Mouse (Mus musculus) heart, embryonic 14.5 days (tissue): ENCODE data around the gene Hmgcll1. TPM values are rescaled to one million over a fixed set of nuclear protein-coding genes. Genes with fewer than 3 reads are reported as not detected.

ENCODE experiments used
- ATAC-seq: fragments of 200-750 bp; cut with Nextera tagmentation; 2 replicates; pipeline ENCODE4 v1.8.0; 2017; ENCODE audit warnings: low read depth, moderate TSS enrichment; ENCODE audit not compliant: insufficient number of reproducible peaks, insufficient read depth, low FRiP score
- H3K27ac ChIP-seq, 2 experiments: fragments of 200-500 bp in 1 of 2; fragments of 300-500 bp in 1 of 2; sonication (generic) in 1 of 2; replicated peaks in 1 of 2; 2 replicates each; pipeline ENCODE4 v1.5.1; 2012 to 2014; ENCODE audit warnings: low read depth in 2 of 2, low read length in 2 of 2, control low read depth in 1 of 2, mild to moderate bottlenecking in 1 of 2, mixed read lengths in 1 of 2; ENCODE audit not compliant: control insufficient read depth in 1 of 2, insufficient read depth in 1 of 2
- H3K27me3 ChIP-seq: fragments of 300-500 bp; sonication (generic); 2 replicates; pipeline ENCODE4 v1.6.1; 2014; ENCODE audit warnings: mild to moderate bottlenecking, low read length, control low read depth; ENCODE audit not compliant: control insufficient read depth, insufficient read depth
- H3K36me3 ChIP-seq: fragments of 300-500 bp; sonication (generic); 2 replicates; pipeline ENCODE4 v1.6.1; 2014; ENCODE audit warnings: mild to moderate bottlenecking, control low read depth, low read length, mixed read lengths; ENCODE audit not compliant: control insufficient read depth, insufficient read depth
- H3K4me1 ChIP-seq, 2 experiments: fragments of 200-500 bp in 1 of 2; fragments of 300-500 bp in 1 of 2; sonication (generic) in 1 of 2; 2 replicates each; pipeline ENCODE4 v1.6.1; 2012 to 2014; ENCODE audit warnings: low read length in 2 of 2, control low read depth in 1 of 2, mixed read lengths in 1 of 2; ENCODE audit not compliant: control insufficient read depth in 2 of 2, insufficient read depth in 2 of 2
- H3K4me2 ChIP-seq: fragments of 300-500 bp; sonication (generic); 2 replicates; pipeline ENCODE4 v1.6.1; 2014; ENCODE audit warnings: mild to moderate bottlenecking, low read length
- H3K4me3 ChIP-seq, 2 experiments: fragments of 200-500 bp in 1 of 2; fragments of 300-500 bp in 1 of 2; sonication (generic) in 1 of 2; 2 replicates each; pipeline ENCODE4 v1.5.1; 2012 to 2014; ENCODE audit warnings: low read length in 2 of 2, mild to moderate bottlenecking in 2 of 2, control low read depth in 1 of 2, low read depth in 1 of 2, moderate library complexity in 1 of 2; ENCODE audit not compliant: control insufficient read depth in 1 of 2, insufficient read depth in 1 of 2
- H3K9ac ChIP-seq: fragments of 300-500 bp; sonication (generic); 2 replicates; pipeline ENCODE4 v1.6.1; 2014; ENCODE audit warnings: mild to moderate bottlenecking, low read length
- H3K9me3 ChIP-seq: fragments of 300-500 bp; sonication (generic); 2 replicates; pipeline ENCODE4 v1.6.1; 2016; ENCODE audit warnings: low read length, control low read depth; ENCODE audit not compliant: control insufficient read depth
- WGBS: fragments of 180-500 bp; shearing (Covaris S2); extraction: QIAGEN DNeasy Blood & Tissue Kit; methylation state at CpG from one replicate; pipeline ENCODE4 v1.1.7; 2014; 5-methylcytosine and 5-hydroxymethylcytosine counted together
- polyA plus RNA-seq: library from polyadenylated mRNA; unstranded; fragments of >200 nt; fragmentation: Nextera tagmentation; extraction: Ambion mirVana; gene quantifications from 2 replicates; pipeline ENCODE4 v1.2.1, GENCODE M21; 2014

Hmgcll1 gene
- polyA plus RNA-seq, 1 experiment from 2014 or later = 2.2 TPM

DNA sequence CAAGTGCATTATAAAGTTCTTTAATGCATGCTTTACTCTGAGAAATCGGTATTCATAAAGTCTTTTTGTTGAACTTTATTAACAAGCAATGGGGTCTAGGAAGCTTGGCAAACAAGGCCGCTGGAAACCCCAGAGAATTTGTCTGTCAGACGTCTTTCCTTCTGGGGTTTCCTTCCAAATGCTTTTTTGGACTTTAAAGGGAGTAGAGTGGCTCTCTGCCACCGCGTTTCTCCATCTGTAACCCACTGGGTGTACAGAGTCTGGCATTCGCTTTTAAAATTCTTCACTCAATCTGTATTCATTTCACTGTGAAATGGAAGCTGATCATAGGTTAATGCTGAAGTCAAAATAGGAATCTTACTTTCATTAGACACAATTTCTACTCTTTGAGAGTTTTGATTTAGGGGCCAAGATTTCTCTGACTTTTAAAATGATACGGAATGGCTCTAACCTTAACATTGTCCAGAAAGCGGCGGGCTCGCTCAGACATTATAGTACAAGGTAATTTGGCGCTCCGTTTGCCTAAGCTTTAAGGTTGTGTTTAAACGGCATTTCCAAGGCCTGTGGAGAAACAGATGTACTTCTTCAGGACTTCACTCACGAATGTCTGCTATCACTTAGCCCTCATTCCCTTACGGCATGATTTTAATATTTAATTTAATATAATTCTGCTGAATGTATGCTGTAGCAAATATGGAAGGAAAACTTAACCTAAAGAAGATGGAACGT lies 15.0 kb downstream of the Hmgcll1 start:
- Histone ChIP-seq H3K4me3 (no peak overlapping the region), H3K27me3 (no peaks in the 10 kb centered on the region), H3K27ac (no peak overlapping the region), H3K4me1 (peaks cover 0 to 3% of the 10 kb centered on the region in 2 experiments; a peak in 1 of 4 replicates), H3K9ac (no peak overlapping the region), H3K9me3 (no peaks in the 10 kb centered on the region), H3K36me3 (no peaks in the 10 kb centered on the region), H3K4me2 (no peak overlapping the region)
- WGBS = 84% methylated on average over 16 of the region's 16 CpGs
- no peak for ATAC-seq

DNA sequence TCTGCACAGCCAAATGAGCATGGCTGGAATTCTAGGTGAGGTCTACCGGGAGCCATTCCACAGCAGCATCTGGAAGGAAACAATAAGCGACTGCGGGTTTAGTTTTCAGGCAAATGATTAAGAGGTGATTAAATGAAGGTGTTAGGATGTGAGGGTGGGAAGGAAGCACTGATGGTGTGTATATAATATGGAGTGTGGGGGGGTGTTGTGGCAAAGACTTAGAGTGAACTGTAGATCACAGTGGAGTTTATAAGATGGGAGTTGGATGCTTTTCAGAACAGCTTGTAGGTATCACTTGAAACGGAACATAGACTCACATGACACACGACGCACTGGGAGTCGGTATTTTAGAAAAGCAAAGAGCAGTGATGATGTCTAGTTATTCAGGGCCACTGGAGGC lies 20.4 kb downstream of the Hmgcll1 start:
- no peak for ATAC-seq
- no peaks in the 10 kb centered on the region for H3K36me3 ChIP-seq
- no peak overlapping the region for H3K4me3 ChIP-seq

GRCm38 (mm10) chr9:76038327-76039103 lies 23.9 kb downstream of the Hmgcll1 start:
- H3K4me1 ChIP-seq = no peaks in the 10 kb centered on the region
- no peak overlapping the region for H3K27ac ChIP-seq
- WGBS = 70% methylated on average over 9 of the region's 9 CpGs
- H3K36me3 ChIP-seq = no peaks in the 10 kb centered on the region
- no peak overlapping the region for H3K9ac ChIP-seq
- no peaks in the 10 kb centered on the region for H3K27me3 ChIP-seq
- H3K4me3 ChIP-seq = no peak overlapping the region
- H3K4me2 ChIP-seq = no peak overlapping the region
- ATAC-seq = no peak
- no peaks in the 10 kb centered on the region for H3K9me3 ChIP-seq

More for the DNA sequence above, 20.4 kb downstream of the Hmgcll1 start:
- Histone ChIP-seq H3K9me3 (no peaks in the 10 kb centered on the region), H3K4me2 (no peak overlapping the region), H3K27me3 (no peaks in the 10 kb centered on the region), H3K27ac (no peak overlapping the region), H3K4me1 (no peaks in the 10 kb centered on the region), H3K9ac (no peak overlapping the region)
- 81% methylated on average over 7 of the region's 7 CpGs for WGBS

DNA sequence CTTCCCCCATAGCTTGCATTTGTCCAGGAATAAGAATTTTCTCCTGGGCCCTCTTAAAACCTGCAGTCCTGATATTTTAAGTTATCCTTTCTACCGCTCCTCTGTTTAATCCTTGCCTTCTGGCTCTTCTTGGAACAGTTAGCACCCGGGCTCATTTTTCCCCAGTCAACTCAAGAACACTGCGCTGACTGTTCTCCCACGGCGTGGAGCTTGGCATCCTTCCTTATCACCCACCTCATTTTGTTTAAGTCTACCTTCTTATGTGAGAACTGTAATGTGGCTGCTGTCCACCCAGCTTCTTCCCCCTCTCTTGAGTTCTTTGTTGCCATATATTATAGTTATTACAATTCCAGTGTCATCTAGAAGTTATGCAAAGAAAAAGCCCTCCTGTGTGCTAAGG lies 25.1 kb downstream of the Hmgcll1 start:
- WGBS = 78% methylated on average over 5 of the region's 5 CpGs
- no peak overlapping the region for H3K27ac ChIP-seq
- no peaks in the 10 kb centered on the region for H3K9me3 ChIP-seq
- H3K27me3 ChIP-seq = no peaks in the 10 kb centered on the region
- no peak for ATAC-seq
- no peaks in the 10 kb centered on the region for H3K4me1 ChIP-seq
- no peak overlapping the region for H3K9ac ChIP-seq
- H3K4me2 ChIP-seq = no peak overlapping the region
- H3K36me3 ChIP-seq = no peaks in the 10 kb centered on the region
- H3K4me3 ChIP-seq = no peak overlapping the region

DNA sequence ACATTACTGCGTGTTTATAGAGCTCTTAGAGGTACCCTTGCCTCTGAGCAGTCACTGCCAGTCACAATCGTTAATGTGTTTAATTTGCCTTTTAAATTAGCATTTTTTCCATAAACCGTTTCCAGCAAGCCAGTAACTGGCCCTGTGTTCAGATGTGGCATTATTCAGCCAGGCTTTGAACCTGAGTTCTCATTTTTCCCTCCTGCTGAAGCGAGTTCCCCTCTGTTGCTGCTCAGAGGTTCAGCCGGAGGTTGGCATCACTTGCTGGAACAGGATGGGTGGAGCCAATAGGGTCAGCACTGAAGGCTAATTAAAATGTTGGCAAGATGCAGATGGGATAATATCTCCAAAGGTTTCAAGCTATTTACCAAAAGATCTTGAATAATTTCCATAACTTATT lies 28.7 kb downstream of the Hmgcll1 start:
- no peak overlapping the region for H3K27ac ChIP-seq
- no peak overlapping the region for H3K4me3 ChIP-seq
- H3K4me2 ChIP-seq = no peak overlapping the region
- no peaks in the 10 kb centered on the region for H3K9me3 ChIP-seq
- H3K27me3 ChIP-seq = no peaks in the 10 kb centered on the region
- no peaks in the 10 kb centered on the region for H3K4me1 ChIP-seq
- no peaks in the 10 kb centered on the region for H3K36me3 ChIP-seq
- WGBS = 81% methylated on average over 5 of the region's 5 CpGs
- no peak for ATAC-seq
- H3K9ac ChIP-seq = no peak overlapping the region

GRCm38 (mm10) chr9:76060935-76061334 lies 46.3 kb downstream of the Hmgcll1 start:
- Histone ChIP-seq H3K4me2 (no peak overlapping the region), H3K9ac (no peak overlapping the region), H3K27me3 (no peaks in the 10 kb centered on the region), H3K9me3 (no peaks in the 10 kb centered on the region), H3K36me3 (no peaks in the 10 kb centered on the region), H3K27ac (no peak overlapping the region), H3K4me3 (no peak overlapping the region), H3K4me1 (no peaks in the 10 kb centered on the region)
- WGBS = 79% methylated on average over 3 of the region's 3 CpGs
- ATAC-seq = no peak

- Histone ChIP-seq H3K9ac (no peak overlapping the region), H3K27me3 (no peaks in the 10 kb centered on the region), H3K4me1 (no peaks in the 10 kb centered on the region), H3K4me3 (no peak overlapping the region), H3K4me2 (no peak overlapping the region), H3K27ac (no peak overlapping the region), H3K36me3 (no peaks in the 10 kb centered on the region), H3K9me3 (no peaks in the 10 kb centered on the region)
- ATAC-seq = no peak
- WGBS = 56% methylated on average over 4 of the region's 4 CpGs
Measured at GRCm38 (mm10) chr9:76061492-76061891, 46.8 kb downstream of the Hmgcll1 start.
